Mouse (Mus musculus): ENCODE measurements around the gene Gm28038.

The Gm28038 gene

GRCm38 (mm10) chr2:30286192-30287026 lies 5.6 kb downstream of the Gm28038 start, which contains the start of the genes Dolk and Nup188:
Gene Dolk, minus strand, starts transcription at chr2:30286334.
Gene Nup188, plus strand, starts transcription at chr2:30286397.
- peak; percentile 99 to 100 for DNase-seq

GRCm38 (mm10) chr2:30287027-30287373 lies 6.2 kb downstream of the Gm28038 start:
- DNase-seq = no peak

- DNase-seq = no peak
These were observed 18.7 kb downstream of the Gm28038 start for GRCm38 (mm10) chr2:30299525-30299924.

GRCm38 (mm10) chr2:30299966-30300365 lies 19.1 kb downstream of the Gm28038 start:
- no peak for DNase-seq

- DNase-seq = no peak
These were observed 25.2 kb downstream of the Gm28038 start for GRCm38 (mm10) chr2:30306087-30306486.

GRCm38 (mm10) chr2:30309351-30309750 lies 28.5 kb downstream of the Gm28038 start:
- no peak for DNase-seq

- DNase-seq = no peak
These were observed 30.6 kb downstream of the Gm28038 start for GRCm38 (mm10) chr2:30311481-30311880.

- peak in 1 of 2 experiments; percentile 3 for DNase-seq
These were observed 35.3 kb downstream of the Gm28038 start for GRCm38 (mm10) chr2:30316136-30316535.

- DNase-seq = no peak
These were observed 36.1 kb downstream of the Gm28038 start for GRCm38 (mm10) chr2:30316955-30317354.

GRCm38 (mm10) chr2:30319260-30319659 lies 38.4 kb downstream of the Gm28038 start:
- peak; percentile 8 to 27 for DNase-seq

GRCm38 (mm10) chr2:30323111-30323510 lies 42.3 kb downstream of the Gm28038 start:
- no peak for DNase-seq

- no peak for DNase-seq
These were observed 44.5 kb downstream of the Gm28038 start for GRCm38 (mm10) chr2:30325296-30325695.

GRCm38 (mm10) chr2:30327276-30327675 lies 46.4 kb downstream of the Gm28038 start:
- no peak for DNase-seq

- DNase-seq = no peak
These were observed 47.9 kb downstream of the Gm28038 start for GRCm38 (mm10) chr2:30328791-30329190.

GRCm38 (mm10) chr2:30335324-30335723 lies 54.5 kb downstream of the Gm28038 start:
- DNase-seq = no peak

- no peak for DNase-seq
These were observed 55.5 kb downstream of the Gm28038 start for GRCm38 (mm10) chr2:30336174-30336915.

GRCm38 (mm10) chr2:30337179-30337578 lies 56.3 kb downstream of the Gm28038 start:
- DNase-seq = no peak

- no peak for DNase-seq
These were observed 61.2 kb downstream of the Gm28038 start for GRCm38 (mm10) chr2:30342061-30342460.

- no peak for DNase-seq
These were observed 61.7 kb downstream of the Gm28038 start for GRCm38 (mm10) chr2:30342544-30342943.

- DNase-seq = no peak
These were observed 62.8 kb downstream of the Gm28038 start for GRCm38 (mm10) chr2:30343601-30344137.

- DNase-seq = peak; percentile 43 to 63
These were observed 65.3 kb downstream of the Gm28038 start for GRCm38 (mm10) chr2:30345971-30346676.

- no peak for DNase-seq
These were observed 68.4 kb downstream of the Gm28038 start for GRCm38 (mm10) chr2:30349196-30349595.
